Mouse (Mus musculus) lung, embryonic 14.5 days (tissue): Measurements from ENCODE around the gene Ednra. TPM values are rescaled to one million over a fixed set of nuclear protein-coding genes. Genes with fewer than 3 reads are reported as not detected.

Experiments used
- ATAC-seq: fragments of 200-750 bp; cut with Nextera tagmentation; 2 replicates; pipeline ENCODE4 v1.8.0; 2017; ENCODE audit warnings: mild to moderate bottlenecking, moderate TSS enrichment, moderate library complexity; ENCODE audit not compliant: insufficient read depth
- DNase-seq: peaks from one replicate; pipeline ENCODE4 v3.0.0-alpha.2; 2015
- H3K27ac ChIP-seq: fragments of 300-500 bp; sonication (generic); 2 replicates; pipeline ENCODE4 v1.5.1; 2014; ENCODE audit warnings: low read depth, mild to moderate bottlenecking, moderate library complexity
- H3K27me3 ChIP-seq: fragments of 300-500 bp; sonication (generic); 2 replicates; pipeline ENCODE4 v1.6.1; 2014; ENCODE audit warnings: low read length, control low read depth; ENCODE audit not compliant: insufficient read depth
- H3K36me3 ChIP-seq: fragments of 300-500 bp; sonication (generic); 2 replicates; pipeline ENCODE4 v1.6.1; 2014; ENCODE audit warnings: control low read depth; ENCODE audit not compliant: insufficient read depth
- H3K4me1 ChIP-seq: fragments of 300-500 bp; sonication (generic); 2 replicates; pipeline ENCODE4 v1.6.1; 2014; ENCODE audit warnings: antibody characterized with exemption, control low read depth; ENCODE audit not compliant: insufficient read depth
- H3K4me2 ChIP-seq: fragments of 300-500 bp; sonication (generic); 2 replicates; pipeline ENCODE4 v1.6.1; 2014; ENCODE audit warnings: mild to moderate bottlenecking
- H3K4me3 ChIP-seq: fragments of 300-500 bp; sonication (generic); 2 replicates; pipeline ENCODE4 v1.5.1; 2014; ENCODE audit warnings: low read depth, low read length
- H3K9ac ChIP-seq: fragments of 300-500 bp; sonication (generic); 2 replicates; pipeline ENCODE4 v1.6.1; 2014
- H3K9me3 ChIP-seq: fragments of 300-500 bp; sonication (generic); 2 replicates; pipeline ENCODE4 v1.6.1; 2016; ENCODE audit warnings: low read depth, low read length, control low read depth
- CTCF ChIP-seq: IDR thresholded peaks from 2 replicates; pipeline ENCODE4 v1.5.1; 2016; ENCODE audit warnings: antibody characterized with exemption, low read depth
- WGBS: fragments of 180-500 bp; shearing (Covaris S2); extraction: QIAGEN DNeasy Blood & Tissue Kit; methylation state at CpG from one replicate; pipeline ENCODE4 v1.1.7; 2014; 5-methylcytosine and 5-hydroxymethylcytosine counted together
- polyA plus RNA-seq: library from polyadenylated mRNA; unstranded; fragments of >200 nt; fragmentation: Nextera tagmentation; extraction: Ambion mirVana; gene quantifications from 2 replicates; pipeline ENCODE4 v1.2.1, GENCODE M21; 2014

The Ednra gene
- polyA plus RNA-seq, 1 experiment from 2014 or later = 147 TPM

DNA sequence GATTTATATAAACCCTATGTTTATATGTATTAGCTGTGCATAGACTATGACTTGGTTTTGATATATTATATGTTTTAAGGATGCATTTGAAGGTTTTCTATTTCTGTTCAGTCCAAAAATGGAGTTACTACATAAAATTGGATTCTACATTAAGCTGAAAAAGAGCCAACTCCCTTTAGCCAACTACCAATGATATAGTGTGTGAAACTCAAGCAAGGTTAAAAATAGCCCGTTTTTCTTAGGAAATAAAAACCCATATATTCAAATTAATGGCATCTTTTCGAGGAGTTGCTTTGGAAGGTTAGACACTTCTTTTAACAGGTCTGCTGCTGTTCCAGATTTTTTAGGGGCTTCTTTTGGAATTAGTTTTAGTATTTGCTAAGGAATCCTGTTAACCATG is 91.1 kb downstream of the Ednra start:
- no peaks in the 10 kb centered on the region for H3K27me3 ChIP-seq
- 34% methylated on average over 2 of the region's 2 CpGs for WGBS
- H3K27ac ChIP-seq = peak overlapping the region; percentile 50; the same call in 1 of the 2 replicates

DNA sequence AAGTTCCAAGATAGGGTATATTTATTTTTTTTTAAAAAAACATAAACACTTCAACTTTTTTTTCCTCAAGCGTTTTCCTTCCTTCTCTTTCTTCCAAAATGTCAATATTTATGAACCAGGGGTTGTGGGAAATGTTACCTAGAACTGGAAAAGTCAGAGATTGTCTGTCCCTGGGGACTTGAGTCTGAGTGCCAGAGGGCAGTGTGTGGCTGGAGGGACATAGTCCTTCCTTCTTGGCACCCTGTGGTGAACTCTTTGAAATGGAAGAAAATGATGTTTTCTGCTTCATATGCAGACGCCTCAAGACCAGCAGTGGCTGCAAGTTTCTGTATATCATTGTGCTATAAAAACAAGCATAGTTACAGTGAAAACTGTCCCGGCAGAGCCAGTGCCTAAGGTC is 93.6 kb downstream of the Ednra start:
- no peaks in the 10 kb centered on the region for H3K36me3 ChIP-seq
- ATAC-seq (no peak), DNase-seq (peak; percentile 50)
- no peak overlapping the region for H3K4me2 ChIP-seq
- WGBS = 20% methylated on average over 3 of the region's 3 CpGs
- H3K27me3 ChIP-seq = no peaks in the 10 kb centered on the region
- H3K9ac ChIP-seq = no peak overlapping the region
- no peak for TF ChIP-seq CTCF
- no peak overlapping the region for H3K4me3 ChIP-seq
- no peaks in the 10 kb centered on the region for H3K4me1 ChIP-seq
- H3K27ac ChIP-seq = peak overlapping the region; percentile 71; the same call in 1 of the 2 replicates
- no peaks in the 10 kb centered on the region for H3K9me3 ChIP-seq

More for the DNA sequence above, 91.1 kb downstream of the Ednra start:
- Histone ChIP-seq H3K36me3 (no peaks in the 10 kb centered on the region), H3K4me1 (no peaks in the 10 kb centered on the region), H3K9ac (no peak overlapping the region), H3K4me3 (no peak overlapping the region), H3K9me3 (no peaks in the 10 kb centered on the region), H3K4me2 (no peak overlapping the region)
- DNase-seq (peak; percentile 60), ATAC-seq (no peak)
- TF ChIP-seq CTCF = no peak

DNA sequence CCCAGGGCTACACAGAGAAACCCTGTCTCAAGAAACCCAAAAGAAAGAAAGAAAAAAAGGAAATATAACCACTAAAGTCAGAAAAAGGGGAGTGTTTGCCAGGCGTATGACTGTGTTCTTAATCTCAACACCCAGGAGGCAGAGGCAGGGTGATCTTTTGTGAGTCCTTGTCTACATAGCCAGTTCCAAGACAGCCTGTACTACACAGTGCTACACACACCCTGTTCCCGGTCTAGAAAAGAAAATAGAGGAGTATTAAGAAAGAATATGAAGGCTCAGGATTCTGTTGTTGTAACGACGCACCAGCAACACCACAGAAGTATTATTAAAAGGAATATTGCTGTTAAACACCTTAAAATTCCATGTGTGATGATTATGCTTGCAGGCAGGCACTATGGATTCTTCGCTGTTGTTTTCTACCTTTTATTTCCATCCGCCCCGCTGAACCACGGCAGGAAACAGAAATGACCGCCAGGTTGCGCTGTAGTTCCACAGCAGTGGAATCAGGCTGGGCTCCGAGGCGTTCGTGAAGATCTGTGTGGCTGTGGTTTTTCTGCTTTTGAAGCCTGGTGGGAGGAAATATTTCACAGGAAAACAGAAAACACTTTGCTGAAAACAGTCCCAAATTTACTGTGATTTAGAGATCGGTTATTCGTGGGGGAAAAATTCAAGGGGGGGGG is 94.3 kb downstream of the Ednra start:
- no peaks in the 10 kb centered on the region for H3K4me1 ChIP-seq
- H3K4me3 ChIP-seq = no peak overlapping the region
- WGBS = 17% methylated on average over 15 of the region's 15 CpGs
- H3K27me3 ChIP-seq = no peaks in the 10 kb centered on the region
- no peaks in the 10 kb centered on the region for H3K9me3 ChIP-seq
- H3K4me2 ChIP-seq = no peak overlapping the region
- peak; percentile 81 for ATAC-seq
- DNase-seq = peak; percentile 97
- TF ChIP-seq CTCF = peak; percentile 98
- H3K9ac ChIP-seq = no peak overlapping the region
- peak overlapping the region; percentile 59; the same call in 1 of the 2 replicates for H3K27ac ChIP-seq
- H3K36me3 ChIP-seq = no peaks in the 10 kb centered on the region

DNA sequence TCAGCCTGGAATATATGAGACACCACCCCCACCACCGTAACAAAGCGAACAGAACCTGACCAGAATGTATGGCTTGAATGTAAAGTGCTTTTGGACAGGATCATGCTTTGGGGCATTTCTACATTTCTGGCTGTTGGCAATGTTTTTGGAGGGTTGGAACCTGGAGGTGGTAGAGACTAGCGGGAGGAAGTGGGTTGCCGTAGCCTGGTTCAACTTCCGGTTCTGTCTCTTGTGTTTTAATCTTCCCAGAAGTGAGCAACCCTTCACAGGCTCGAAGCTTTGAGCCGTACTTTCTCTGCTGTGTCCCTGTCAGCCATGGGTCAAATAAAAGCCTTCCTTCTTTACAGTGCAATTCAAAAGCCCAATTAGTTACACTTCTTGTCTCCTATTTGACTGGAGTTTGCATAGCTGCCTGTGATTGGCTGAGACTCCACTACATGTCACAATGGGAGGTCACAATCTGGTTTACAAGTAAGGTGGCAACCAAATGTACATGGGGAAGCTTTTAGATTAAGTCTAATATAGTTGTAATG is 100.5 kb downstream of the Ednra start:
- no peak for TF ChIP-seq CTCF
- H3K27ac ChIP-seq = no peak overlapping the region
- no peak overlapping the region for H3K4me3 ChIP-seq
- no peaks in the 10 kb centered on the region for H3K4me1 ChIP-seq
- H3K9ac ChIP-seq = no peak overlapping the region
- ATAC-seq (no peak), DNase-seq (no peak)
- H3K4me2 ChIP-seq = no peak overlapping the region
- no peaks in the 10 kb centered on the region for H3K9me3 ChIP-seq
- H3K36me3 ChIP-seq = no peaks in the 10 kb centered on the region
- 84% methylated on average over 7 of the region's 7 CpGs for WGBS
- no peaks in the 10 kb centered on the region for H3K27me3 ChIP-seq

DNA sequence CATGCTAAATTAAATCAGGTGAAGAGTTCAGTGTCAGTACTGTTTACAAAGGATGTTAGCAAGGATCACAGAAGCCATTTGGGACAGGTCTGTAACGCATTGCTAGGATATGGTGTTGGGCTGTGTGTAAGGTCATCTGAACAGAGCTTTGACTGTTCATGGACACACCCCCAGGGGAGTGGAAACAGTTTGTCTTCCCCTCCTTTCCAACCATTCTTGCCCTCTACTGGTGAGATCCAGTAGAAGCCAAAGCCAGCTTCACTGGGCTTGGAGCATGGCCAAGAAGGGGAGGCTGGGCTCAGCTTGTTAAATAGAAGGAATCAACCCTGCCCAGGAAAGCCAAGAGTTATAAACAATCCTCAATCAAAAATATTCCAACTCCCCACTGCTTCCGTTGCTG is 106.3 kb downstream of the Ednra start:
- peak; percentile 92 for DNase-seq
- H3K27me3 ChIP-seq = no peaks in the 10 kb centered on the region
- no peaks in the 10 kb centered on the region for H3K9me3 ChIP-seq
- ATAC-seq = peak; percentile 85; the same call in 1 of the 2 replicates
- H3K4me1 ChIP-seq = no peaks in the 10 kb centered on the region
- WGBS = 24% methylated on average over 2 of the region's 2 CpGs
- H3K4me3 ChIP-seq = no peak overlapping the region
- no peak overlapping the region for H3K9ac ChIP-seq
- no peak overlapping the region for H3K27ac ChIP-seq
- H3K4me2 ChIP-seq = no peak overlapping the region
- TF ChIP-seq CTCF = peak; percentile 73
- H3K36me3 ChIP-seq = no peaks in the 10 kb centered on the region

Other genes with a start within 250 kb of the Ednra start
- 23.2 and 23.5 TPM in 2 replicates for gene Arhgap10, start 206.5 kb downstream of the Ednra start, polyA plus RNA-seq
- gene Prmt9, start 175.1 kb downstream of the Ednra start, polyA plus RNA-seq = 19.9 and 22.0 TPM in 2 replicates
- 37.8 and 38.5 TPM in 2 replicates for gene Tmem184c, start 113.8 kb downstream of the Ednra start, polyA plus RNA-seq